Mouse (Mus musculus): ENCODE measurements around the gene Guca1a.
"Not testable (repeated sequence)": the region's sequence is repeated elsewhere in the genome, so short reads cannot be mapped to it uniquely, and the experiment has no call there.

Guca1a gene

GRCm38 (mm10) chr17:47400451-47400850, at the start of gene Guca1a:
TSS of gene Guca1a (minus strand) at chr17:47400584.
- no peak for DNase-seq

GRCm38 (mm10) chr17:47449432-47449831, 49.0 kb upstream of the Guca1a start:
- DNase-seq = no peak

- no peak for DNase-seq
Measured at GRCm38 (mm10) chr17:47448523-47449372, 48.4 kb upstream of the Guca1a start.

- DNase-seq = no peak
Measured at GRCm38 (mm10) chr17:47446561-47446960, 46.2 kb upstream of the Guca1a start.

GRCm38 (mm10) chr17:47446025-47446424, 45.6 kb upstream of the Guca1a start:
- DNase-seq = no peak

- no peak for DNase-seq
Measured at GRCm38 (mm10) chr17:47445518-47445917, 45.1 kb upstream of the Guca1a start.

GRCm38 (mm10) chr17:47444113-47444512, 43.7 kb upstream of the Guca1a start:
- DNase-seq = no peak

- DNase-seq = no peak
Measured at GRCm38 (mm10) chr17:47442271-47442670, 41.9 kb upstream of the Guca1a start.

- DNase-seq = no peak
Measured at GRCm38 (mm10) chr17:47441296-47442051, 41.1 kb upstream of the Guca1a start.

- peak; percentile 35 for DNase-seq
Measured at GRCm38 (mm10) chr17:47440359-47440890, 40.0 kb upstream of the Guca1a start.

- no peak for DNase-seq
Measured at GRCm38 (mm10) chr17:47439396-47440028, 39.1 kb upstream of the Guca1a start.

GRCm38 (mm10) chr17:47438611-47439010, 38.2 kb upstream of the Guca1a start:
- no peak for DNase-seq

- DNase-seq = no peak
Measured at GRCm38 (mm10) chr17:47436907-47437547, 36.6 kb upstream of the Guca1a start, which contains the start of gene 1700001C19Rik. TSS of gene 1700001C19Rik (minus strand) at chr17:47437376.

GRCm38 (mm10) chr17:47436156-47436906, 35.9 kb upstream of the Guca1a start, which contains the start of gene AI661453:
TSS of gene AI661453 (plus strand) at chr17:47436615.
- DNase-seq = peak; percentile 37

- DNase-seq = no peak
Measured at GRCm38 (mm10) chr17:47430815-47431214, 30.4 kb upstream of the Guca1a start.

- DNase-seq = peak; percentile 81
Measured at GRCm38 (mm10) chr17:47428831-47429304, 28.5 kb upstream of the Guca1a start.

- DNase-seq = no peak
Measured at GRCm38 (mm10) chr17:47427316-47427715, 26.9 kb upstream of the Guca1a start.

- DNase-seq = no peak
Measured at GRCm38 (mm10) chr17:47424186-47424585, 23.8 kb upstream of the Guca1a start.

- DNase-seq = not testable (repeated sequence)
Measured at GRCm38 (mm10) chr17:47422616-47423015, 22.2 kb upstream of the Guca1a start.

GRCm38 (mm10) chr17:47421566-47421965, 21.2 kb upstream of the Guca1a start:
- no peak for DNase-seq

GRCm38 (mm10) chr17:47420195-47420594, 19.8 kb upstream of the Guca1a start:
- no peak for DNase-seq

Measured in embryo, embryonic 11 days (tissue).